Mouse (Mus musculus) erythroblast, embryonic 14.5 days (primary cell): ENCODE results near the gene Olfr545.

Experiments used
- GATA1 ChIP-seq: IDR thresholded peaks from 2 replicates; pipeline ENCODE4 v1.6.1; 2012; ENCODE audit warnings: low read length, inconsistent platforms, mixed read lengths
- TAL1 ChIP-seq: IDR thresholded peaks from 3 replicates; pipeline ENCODE4 v1.6.1; 2012; ENCODE audit warnings: low read length, inconsistent platforms, mixed read lengths

GRCm38 (mm10) chr7:102476601-102477000 lies 22.8 kb downstream of the Olfr545 start:
- TF ChIP-seq GATA1 (no peak), TAL1 (no peak)
